Mouse (Mus musculus) cerebellum, adult 9-11 months (tissue): ENCODE measurements around the gene Twsg1.
A peak's percentile ranks its signal among the peaks of the same experiment; 100 is the strongest.

ENCODE experiments used
- DNase-seq: peaks from one replicate; pipeline ENCODE4 v3.0.0; 2022

Twsg1 gene

DNA sequence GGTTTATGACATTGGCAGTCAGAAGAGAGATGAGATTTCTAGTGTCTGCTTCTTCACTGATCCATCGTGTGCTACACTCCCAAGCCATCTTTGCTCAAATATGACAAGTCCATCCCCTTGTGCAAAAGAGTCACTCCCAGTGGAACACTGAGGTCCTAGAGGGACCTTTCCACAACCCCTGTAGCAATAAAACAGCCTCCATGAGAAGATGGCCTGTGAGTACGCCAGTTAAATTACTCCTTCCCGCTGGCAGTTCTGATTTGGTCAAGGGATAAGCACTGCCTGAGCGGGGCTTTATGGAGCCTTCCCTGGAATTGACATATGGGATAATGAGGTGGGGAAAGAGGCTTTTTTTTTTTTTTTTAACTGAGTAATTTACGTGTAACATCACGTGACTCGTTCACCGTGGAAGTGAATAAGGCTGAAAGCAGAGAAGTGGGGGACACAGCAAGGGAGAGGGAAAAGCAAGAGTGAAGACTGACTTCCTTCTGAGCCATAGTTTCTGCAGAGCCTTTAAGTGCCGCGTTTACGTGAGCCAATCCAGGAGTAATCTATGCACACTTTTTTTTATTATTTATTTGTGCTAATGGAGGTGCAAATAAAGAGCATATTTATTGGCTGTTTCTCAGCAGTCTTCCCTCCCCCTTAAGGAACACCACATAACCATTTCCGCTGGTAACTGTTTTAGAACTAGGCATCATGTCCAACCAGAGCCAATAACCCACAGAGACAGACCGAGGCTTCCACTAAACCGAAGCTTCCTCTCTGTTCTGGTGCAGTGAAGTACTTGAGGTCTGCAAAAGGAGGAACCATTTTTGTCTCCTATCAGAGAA is 65.1 kb downstream of the Twsg1 start, which contains the start of gene Ralbp1:
Gene Ralbp1, minus strand, starts transcription at position 102 of the 833 bp plus-strand sequence.
- DNase-seq: peak; percentile 68

DNA sequence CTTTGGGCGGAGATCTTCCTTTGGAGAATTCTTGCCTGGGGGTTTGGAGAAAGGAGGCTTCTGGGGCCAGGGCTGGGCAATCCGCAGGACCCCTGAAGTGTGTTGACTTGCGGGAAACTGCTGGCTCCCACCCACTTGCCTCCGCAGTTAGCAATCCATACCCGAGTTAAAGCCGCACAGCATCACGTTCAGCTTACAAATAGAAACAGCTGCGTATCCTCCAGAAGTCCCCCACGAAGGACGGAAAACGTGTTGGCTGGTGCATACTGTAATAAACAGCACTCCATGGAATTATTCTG is 65.7 kb downstream of the Twsg1 start:
- no peak for DNase-seq

DNA sequence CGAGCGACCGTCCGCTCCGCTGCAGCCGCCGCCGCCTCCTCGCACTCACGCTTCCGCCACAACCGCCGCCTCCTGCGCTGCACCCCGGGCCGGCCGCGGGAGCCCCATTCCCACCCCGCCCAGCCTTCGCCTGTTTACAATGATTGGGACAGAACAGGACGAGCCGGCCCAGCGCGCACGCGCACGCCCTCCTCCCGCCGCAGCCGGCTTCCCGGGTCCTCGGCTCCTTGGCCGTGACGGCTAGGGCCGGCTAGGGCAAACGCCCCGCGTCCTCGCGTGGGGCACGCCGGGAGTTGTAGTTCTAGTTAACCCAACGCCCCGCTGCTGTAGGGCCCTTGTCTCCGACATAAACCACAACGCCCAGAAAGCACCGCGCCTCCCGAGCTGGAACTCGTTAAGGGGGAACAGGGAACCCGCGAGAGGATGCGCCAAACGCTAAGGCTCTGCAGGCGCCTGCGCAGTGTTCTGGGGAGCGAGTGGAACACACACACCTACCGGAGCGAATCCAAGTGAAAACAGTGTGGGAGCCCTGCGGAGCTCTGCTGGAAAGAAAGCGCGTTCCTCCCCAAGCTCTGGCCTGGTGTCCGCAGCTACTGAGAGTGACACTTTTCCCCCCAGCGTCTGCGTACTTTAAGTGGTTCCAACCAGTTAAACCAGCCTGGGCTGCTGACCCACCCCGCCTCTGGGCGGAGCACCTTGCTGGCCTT is 66.2 kb downstream of the Twsg1 start:
- peak; percentile 100 for DNase-seq

DNA sequence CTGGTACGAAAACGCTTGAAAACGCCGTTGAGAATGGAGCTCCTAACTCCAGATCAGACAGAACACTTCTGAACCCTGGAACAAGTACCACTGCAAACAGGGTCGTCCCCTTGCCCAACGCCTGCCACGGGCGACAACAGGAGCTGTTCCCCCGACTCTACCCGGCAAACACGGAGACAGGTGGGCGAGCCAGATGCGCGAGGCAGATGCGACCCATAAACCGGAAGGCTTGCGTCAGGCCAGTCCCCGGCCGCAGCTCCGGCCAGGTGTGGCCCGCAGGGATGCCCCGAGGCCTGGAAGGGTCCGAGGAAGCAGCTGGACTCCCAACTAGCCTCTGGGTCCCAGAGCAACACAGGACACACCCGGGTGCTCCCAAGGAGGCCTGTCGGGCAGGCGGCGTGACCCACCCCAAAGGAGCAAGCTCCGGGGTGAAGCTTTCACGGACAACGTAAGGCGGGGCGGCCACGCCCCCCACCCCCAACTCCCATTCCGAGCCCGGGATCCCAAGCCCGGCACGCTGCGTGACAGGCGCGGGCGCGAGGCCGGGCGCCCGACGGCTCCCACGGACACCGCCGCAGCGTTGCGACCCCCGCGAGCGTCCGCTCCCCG is 66.9 kb downstream of the Twsg1 start:
- peak; percentile 82 for DNase-seq

DNA sequence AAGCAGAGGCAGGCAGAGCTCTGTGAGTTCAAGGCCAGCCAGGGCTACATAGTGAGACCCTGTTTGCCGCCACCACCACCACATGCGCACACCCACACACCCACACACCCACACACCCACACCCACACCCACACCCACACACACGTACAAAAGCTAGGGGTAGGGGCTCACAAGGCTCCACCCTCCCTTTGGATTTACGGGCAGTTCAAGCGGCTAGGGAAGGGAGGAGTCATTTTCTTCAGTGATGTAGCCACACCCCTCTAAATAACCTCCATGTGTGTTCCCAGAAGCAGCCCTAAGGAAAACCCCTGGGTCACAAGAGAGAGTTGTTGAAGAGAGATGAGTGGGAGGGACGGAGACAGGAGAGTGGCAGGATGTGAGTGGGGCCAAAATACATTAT is 74.0 kb downstream of the Twsg1 start:
- no peak for DNase-seq

DNA sequence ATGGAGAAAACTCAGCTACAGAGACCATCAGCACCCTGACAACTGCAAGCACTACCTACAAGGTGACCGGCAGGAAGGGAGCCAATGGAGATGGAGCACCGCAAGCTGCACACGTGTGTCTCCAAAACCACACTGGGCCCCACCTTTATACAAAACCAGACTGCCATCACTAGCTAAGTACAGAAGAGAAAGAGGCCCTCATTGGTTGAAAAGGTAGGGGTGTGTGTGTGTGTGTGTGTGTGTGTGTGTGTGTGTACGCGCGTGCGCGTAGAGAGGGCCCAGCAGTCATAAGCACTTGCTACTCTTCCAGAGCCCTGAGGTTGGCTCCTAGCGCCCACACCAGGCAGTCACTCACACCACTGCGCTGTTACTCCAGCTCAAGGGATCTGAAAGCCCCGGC is 77.2 kb downstream of the Twsg1 start:
- no peak for DNase-seq

DNA sequence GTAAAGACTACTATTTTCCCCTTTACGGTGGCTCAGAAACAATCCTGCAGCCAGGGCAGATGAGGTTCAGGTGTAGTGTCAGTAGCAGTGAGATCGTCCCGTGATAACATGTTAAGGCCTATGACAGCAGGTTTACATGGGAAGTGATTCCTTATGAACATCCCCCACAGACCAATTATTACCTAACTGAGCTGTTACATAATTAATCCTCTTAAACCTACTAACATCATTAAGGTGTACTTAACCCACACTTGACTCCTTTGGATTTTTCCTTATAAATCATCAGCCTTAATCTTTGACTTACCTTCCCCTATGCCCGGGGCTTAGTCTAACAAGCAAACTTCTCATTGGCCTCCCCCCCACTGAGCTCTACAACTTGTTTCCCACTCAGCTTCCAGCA is 77.9 kb downstream of the Twsg1 start:
- no peak for DNase-seq

DNA sequence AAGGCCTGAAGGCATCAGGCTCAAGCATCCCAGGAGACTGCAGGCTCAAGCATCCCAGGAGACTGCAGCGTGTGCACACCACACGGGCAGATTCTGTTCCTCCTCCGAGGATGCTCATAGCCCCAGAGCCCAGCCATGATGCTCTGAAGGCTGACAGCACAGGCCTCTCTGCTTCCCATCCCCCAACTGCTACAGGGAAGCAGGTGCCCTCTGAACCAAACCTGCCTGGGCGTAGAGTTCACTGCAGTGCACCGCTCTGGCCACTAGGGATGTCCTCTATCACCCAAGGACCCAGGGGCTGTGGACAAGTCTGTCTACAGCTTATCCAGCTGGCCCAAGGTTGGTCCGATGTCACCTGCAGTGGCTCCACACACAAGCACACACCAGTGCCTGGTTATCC is 78.4 kb downstream of the Twsg1 start:
- peak; percentile 70 for DNase-seq

DNA sequence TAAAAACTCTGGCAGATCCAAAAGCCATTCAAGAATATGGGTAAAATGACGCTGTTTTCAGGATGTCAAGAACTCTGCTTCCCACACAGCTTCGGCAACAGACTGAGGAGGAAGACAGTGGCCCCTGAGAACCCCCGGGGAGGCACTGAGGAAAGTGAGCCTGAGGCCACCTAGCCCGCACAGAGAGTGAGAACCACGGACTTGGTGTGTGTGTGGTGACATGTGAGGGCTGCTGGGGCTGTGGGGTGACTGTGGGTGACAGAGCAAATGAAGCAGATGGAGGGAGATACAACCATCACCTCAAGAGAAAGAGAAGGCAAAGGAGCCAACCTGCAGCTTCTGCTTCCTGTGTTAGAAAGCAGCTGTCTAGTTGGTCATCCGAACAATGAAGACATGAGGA is 79.0 kb downstream of the Twsg1 start:
- DNase-seq: no peak
